Mouse (Mus musculus) heart, embryonic 13.5 days (tissue): ENCODE measurements at regions not wholly inside any gene's neighbourhood (a gene's known extent, or its start where the extent isn't known, plus 50 kb on each side); places are given as distances from the start of the nearest gene placed in this dataset.
"Not testable (repeated sequence)": the region's sequence is repeated elsewhere in the genome, so short reads cannot be mapped to it uniquely, and the experiment has no call there.

ENCODE experiments used
- ATAC-seq: fragments of 200-750 bp; cut with Nextera tagmentation; 2 replicates; pipeline ENCODE4 v1.8.0; 2017; ENCODE audit warnings: moderate TSS enrichment; ENCODE audit not compliant: insufficient number of reproducible peaks, low FRiP score, low TSS enrichment; ENCODE audit errors: extremely low read depth
- H3K27ac ChIP-seq: fragments of 300-500 bp; sonication (generic); replicated peaks from 2 replicates; pipeline ENCODE4 v1.5.1; 2015; ENCODE audit warnings: moderate library complexity, mild to moderate bottlenecking, inconsistent platforms
- H3K27me3 ChIP-seq: fragments of 300-500 bp; sonication (generic); replicated peaks from 2 replicates; pipeline ENCODE4 v1.6.1; 2015; ENCODE audit warnings: mild to moderate bottlenecking, inconsistent platforms
- H3K36me3 ChIP-seq: fragments of 300-500 bp; sonication (generic); 2 replicates; pipeline ENCODE4 v1.6.1; 2015; ENCODE audit warnings: mild to moderate bottlenecking, inconsistent platforms
- H3K4me1 ChIP-seq: fragments of 300-500 bp; sonication (generic); 2 replicates; pipeline ENCODE4 v1.6.1; 2015; ENCODE audit warnings: inconsistent platforms
- H3K4me2 ChIP-seq: fragments of 300-500 bp; sonication (generic); 2 replicates; pipeline ENCODE4 v1.6.1; 2015; ENCODE audit warnings: inconsistent platforms, mild to moderate bottlenecking, moderate library complexity
- H3K4me3 ChIP-seq: fragments of 300-500 bp; sonication (generic); 2 replicates; pipeline ENCODE4 v1.5.1; 2015; ENCODE audit warnings: moderate library complexity, mild to moderate bottlenecking, inconsistent platforms
- H3K9ac ChIP-seq: fragments of 300-500 bp; sonication (generic); 2 replicates; pipeline ENCODE4 v1.6.1; 2015; ENCODE audit warnings: inconsistent platforms, mild to moderate bottlenecking, moderate library complexity
- H3K9me3 ChIP-seq: fragments of 300-500 bp; sonication (generic); 2 replicates; pipeline ENCODE4 v1.6.1; 2016; ENCODE audit warnings: inconsistent platforms
- WGBS: fragments of 180-500 bp; shearing (Covaris S2); methylation state at CpG from one replicate; pipeline ENCODE4 v1.1.7; 2015; ENCODE audit warnings: mixed read lengths; 5-methylcytosine and 5-hydroxymethylcytosine counted together

GRCm38 (mm10) chr13:97333801-97334534, 93.1 kb downstream of the Enc1 start:
- WGBS = 31% methylated on average over 10 of the region's 10 CpGs
- Histone ChIP-seq H3K27ac (no peak overlapping the region), H3K27me3 (peaks cover 15% of the 10 kb centered on the region), H3K4me1 (peaks cover 20% of the 10 kb centered on the region), H3K4me2 (no peak overlapping the region), H3K4me3 (no peak overlapping the region), H3K9ac (no peak overlapping the region), H3K36me3 (no peaks in the 10 kb centered on the region), H3K9me3 (no peaks in the 10 kb centered on the region)
- no peak for ATAC-seq

GRCm38 (mm10) chr13:97331072-97331471, 90.2 kb downstream of the Enc1 start:
- WGBS = 84% methylated on average over 14 of the region's 14 CpGs
- Histone ChIP-seq H3K4me3 (no peak overlapping the region), H3K27me3 (peaks cover 11% of the 10 kb centered on the region), H3K36me3 (no peaks in the 10 kb centered on the region), H3K27ac (no peak overlapping the region), H3K4me2 (no peak overlapping the region), H3K4me1 (peaks cover 19% of the 10 kb centered on the region), H3K9ac (no peak overlapping the region), H3K9me3 (peaks cover 5% of the 10 kb centered on the region; the same call in 1 of the 2 replicates)
- ATAC-seq = no peak

GRCm38 (mm10) chr13:97321307-97321706, 80.4 kb downstream of the Enc1 start:
- 63% methylated on average over 4 of the region's 4 CpGs for WGBS
- Histone ChIP-seq H3K4me1 (peaks cover 37% of the 10 kb centered on the region), H3K27ac (peak overlapping the region; percentile 68)
- H3K9ac ChIP-seq, H3K4me2 ChIP-seq, ATAC-seq, H3K4me3 ChIP-seq, H3K9me3 ChIP-seq, H3K27me3 ChIP-seq, H3K36me3 ChIP-seq: not testable (repeated sequence)

GRCm38 (mm10) chr13:97320756-97321155, 79.9 kb downstream of the Enc1 start:
- Histone ChIP-seq H3K36me3 (no peaks in the 10 kb centered on the region), H3K4me1 (peaks cover 37% of the 10 kb centered on the region), H3K9me3 (no peaks in the 10 kb centered on the region), H3K27me3 (no peaks in the 10 kb centered on the region; the same call in 1 of the 2 replicates), H3K9ac (no peak overlapping the region), H3K27ac (peak overlapping the region; percentile 68), H3K4me3 (no peak overlapping the region), H3K4me2 (no peak overlapping the region)
- WGBS = 29% methylated on average over 4 of the region's 4 CpGs
- no peak for ATAC-seq

GRCm38 (mm10) chr13:97320298-97320697, 79.4 kb downstream of the Enc1 start:
- ATAC-seq = 0 out of 2 replicates have a peak, but pooled peaks have one; percentile 58
- Histone ChIP-seq H3K4me1 (peaks cover 37% of the 10 kb centered on the region), H3K27me3 (no peaks in the 10 kb centered on the region; the same call in 1 of the 2 replicates), H3K27ac (peak overlapping the region; percentile 68), H3K4me2 (no peak overlapping the region), H3K4me3 (no peak overlapping the region), H3K36me3 (no peaks in the 10 kb centered on the region), H3K9ac (no peak overlapping the region), H3K9me3 (no peaks in the 10 kb centered on the region)
- 59% methylated on average over 1 of the region's 1 CpGs for WGBS

GRCm38 (mm10) chr13:97317633-97318032, 76.7 kb downstream of the Enc1 start:
- no peak overlapping the region for H3K27ac ChIP-seq
- no peaks in the 10 kb centered on the region; the same call in 1 of the 2 replicates for H3K27me3 ChIP-seq
- no peaks in the 10 kb centered on the region for H3K9me3 ChIP-seq
- H3K9ac ChIP-seq = no peak overlapping the region
- no peak overlapping the region for H3K4me3 ChIP-seq
- ATAC-seq = no peak
- WGBS = 28% methylated on average over 3 of the region's 3 CpGs
- peaks cover 38% of the 10 kb centered on the region for H3K4me1 ChIP-seq
- no peaks in the 10 kb centered on the region for H3K36me3 ChIP-seq
- H3K4me2 ChIP-seq = no peak overlapping the region

GRCm38 (mm10) chr13:97312420-97313370, 71.8 kb downstream of the Enc1 start:
- WGBS = 65% methylated on average over 16 of the region's 16 CpGs
- H3K4me2 ChIP-seq = peak overlapping the region; percentile 12; the same call in 1 of the 2 replicates
- H3K36me3 ChIP-seq = no peaks in the 10 kb centered on the region
- H3K4me1 ChIP-seq = peaks cover 40% of the 10 kb centered on the region
- no peak overlapping the region for H3K27ac ChIP-seq
- H3K9me3 ChIP-seq = no peaks in the 10 kb centered on the region
- ATAC-seq = no peak
- no peaks in the 10 kb centered on the region; the same call in 1 of the 2 replicates for H3K27me3 ChIP-seq
- H3K9ac ChIP-seq = no peak overlapping the region
- H3K4me3 ChIP-seq = no peak overlapping the region

- no peaks in the 10 kb centered on the region for H3K36me3 ChIP-seq
- H3K4me3 ChIP-seq = no peak overlapping the region
- no peak overlapping the region for H3K4me2 ChIP-seq
- H3K4me1 ChIP-seq = peaks cover 40% of the 10 kb centered on the region
- H3K27ac ChIP-seq = peak overlapping the region; percentile 43; the same call in 1 of the 2 replicates
- no peaks in the 10 kb centered on the region; the same call in 1 of the 2 replicates for H3K27me3 ChIP-seq
- ATAC-seq = no peak
- no peaks in the 10 kb centered on the region for H3K9me3 ChIP-seq
- no peak overlapping the region for H3K9ac ChIP-seq
- 31% methylated on average over 4 of the region's 4 CpGs for WGBS
Observed at GRCm38 (mm10) chr13:97311340-97311739, 70.4 kb downstream of the Enc1 start.

- Histone ChIP-seq H3K27ac (peak overlapping the region; percentile 43), H3K9me3 (no peaks in the 10 kb centered on the region), H3K4me3 (no peak overlapping the region), H3K4me2 (no peak overlapping the region), H3K27me3 (no peaks in the 10 kb centered on the region; the same call in 1 of the 2 replicates), H3K4me1 (peaks cover 40% of the 10 kb centered on the region), H3K9ac (no peak overlapping the region), H3K36me3 (no peaks in the 10 kb centered on the region)
- 35% methylated on average over 3 of the region's 3 CpGs for WGBS
- ATAC-seq = no peak
Observed at GRCm38 (mm10) chr13:97310855-97311189, 69.9 kb downstream of the Enc1 start.

- ATAC-seq = no peak
- H3K36me3 ChIP-seq = no peaks in the 10 kb centered on the region
- no peak overlapping the region for H3K4me3 ChIP-seq
- no peak overlapping the region for H3K9ac ChIP-seq
- H3K4me1 ChIP-seq = peaks cover 40% of the 10 kb centered on the region
- WGBS = 49% methylated on average over 8 of the region's 8 CpGs
- H3K27me3 ChIP-seq = no peaks in the 10 kb centered on the region; the same call in 1 of the 2 replicates
- H3K4me2 ChIP-seq = no peak overlapping the region
- H3K9me3 ChIP-seq = no peaks in the 10 kb centered on the region
- H3K27ac ChIP-seq = peak overlapping the region; percentile 43
Observed at GRCm38 (mm10) chr13:97310186-97310854, 69.4 kb downstream of the Enc1 start.

GRCm38 (mm10) chr13:97309411-97309810, 68.5 kb downstream of the Enc1 start:
- 74% methylated on average over 3 of the region's 3 CpGs for WGBS
- Histone ChIP-seq H3K27ac (no peak overlapping the region), H3K9ac (no peak overlapping the region), H3K27me3 (no peaks in the 10 kb centered on the region), H3K4me1 (peaks cover 40% of the 10 kb centered on the region), H3K9me3 (no peaks in the 10 kb centered on the region), H3K4me2 (no peak overlapping the region), H3K36me3 (no peaks in the 10 kb centered on the region), H3K4me3 (no peak overlapping the region)
- no peak for ATAC-seq
